Mouse (Mus musculus): ENCODE measurements at regions not wholly inside any gene's neighbourhood (a gene's known extent, or its start where the extent isn't known, plus 50 kb on each side); places are given as distances from the start of the nearest gene placed in this dataset.

- no peak overlapping the region for H3K4me3 ChIP-seq
- H3K27me3 ChIP-seq (ENCODE audit: insufficient read depth, poor library complexity, severe bottlenecking), result peaks cover 44% of the 10 kb centered on the region
- no peaks in the 10 kb centered on the region for H3K9me3 ChIP-seq
- DNase-seq (ENCODE audit: low spot score), result no peak
- no peak overlapping the region for H3K27ac ChIP-seq
- WGBS, result 71% methylated on average over 3 of the region's 3 CpGs
- no peaks in the 10 kb centered on the region for H3K4me1 ChIP-seq
- no peaks in the 10 kb centered on the region for H3K36me3 ChIP-seq
Measured at GRCm38 (mm10) chr9:61087035-61087434, 285.1 kb upstream of the Tle3 start.

- H3K27me3 ChIP-seq (ENCODE audit: insufficient read depth, poor library complexity, severe bottlenecking), result peaks cover 31% of the 10 kb centered on the region
- DNase-seq (ENCODE audit: low spot score), result no peak
- H3K4me3 ChIP-seq, result no peak overlapping the region
- H3K27ac ChIP-seq, result no peak overlapping the region
- no peaks in the 10 kb centered on the region for H3K4me1 ChIP-seq
- 77% methylated on average over 2 of the region's 2 CpGs for WGBS
- H3K36me3 ChIP-seq, result no peaks in the 10 kb centered on the region
- no peaks in the 10 kb centered on the region for H3K9me3 ChIP-seq
Measured at GRCm38 (mm10) chr9:61089066-61089686, 283.0 kb upstream of the Tle3 start.

GRCm38 (mm10) chr9:61091036-61091435 is 281.1 kb upstream of the Tle3 start:
- no peak overlapping the region for H3K27ac ChIP-seq
- WGBS, result 96% methylated on average over 2 of the region's 2 CpGs
- H3K9me3 ChIP-seq, result no peaks in the 10 kb centered on the region
- no peak overlapping the region for H3K4me3 ChIP-seq
- H3K36me3 ChIP-seq, result no peaks in the 10 kb centered on the region
- H3K4me1 ChIP-seq, result no peaks in the 10 kb centered on the region
- H3K27me3 ChIP-seq (ENCODE audit: insufficient read depth, poor library complexity, severe bottlenecking), result peaks cover 17% of the 10 kb centered on the region; the same call in 1 of the 2 replicates
- DNase-seq (ENCODE audit: low spot score), result no peak

GRCm38 (mm10) chr9:61092834-61093479 is 279.2 kb upstream of the Tle3 start:
- H3K4me1 ChIP-seq, result no peaks in the 10 kb centered on the region
- no peak overlapping the region for H3K4me3 ChIP-seq
- DNase-seq (ENCODE audit: low spot score), result no peak
- no peaks in the 10 kb centered on the region for H3K9me3 ChIP-seq
- peaks cover 6% of the 10 kb centered on the region for H3K27me3 ChIP-seq (ENCODE audit: insufficient read depth, poor library complexity, severe bottlenecking)
- no peaks in the 10 kb centered on the region for H3K36me3 ChIP-seq
- H3K27ac ChIP-seq, result no peak overlapping the region
- 85% methylated on average over 13 of the region's 13 CpGs for WGBS

- Histone ChIP-seq H3K27me3 (ENCODE audit: insufficient read depth, poor library complexity, severe bottlenecking) (peaks cover 6% of the 10 kb centered on the region), H3K9me3 (no peaks in the 10 kb centered on the region), H3K4me3 (no peak overlapping the region), H3K36me3 (no peaks in the 10 kb centered on the region), H3K27ac (no peak overlapping the region), H3K4me1 (no peaks in the 10 kb centered on the region)
- no peak for DNase-seq (ENCODE audit: low spot score)
- 82% methylated on average over 2 of the region's 2 CpGs for WGBS
Measured at GRCm38 (mm10) chr9:61095069-61095775, 276.9 kb upstream of the Tle3 start.

GRCm38 (mm10) chr9:61101741-61102450 is 270.3 kb upstream of the Tle3 start:
- Histone ChIP-seq H3K4me1 (no peaks in the 10 kb centered on the region), H3K9me3 (no peaks in the 10 kb centered on the region), H3K4me3 (no peak overlapping the region), H3K27ac (no peak overlapping the region), H3K36me3 (no peaks in the 10 kb centered on the region), H3K27me3 (ENCODE audit: insufficient read depth, poor library complexity, severe bottlenecking) (peaks cover 32% of the 10 kb centered on the region)
- WGBS, result 68% methylated on average over 7 of the region's 7 CpGs
- DNase-seq (ENCODE audit: low spot score), result no peak

GRCm38 (mm10) chr9:61102451-61103358 is 269.5 kb upstream of the Tle3 start:
- peaks cover 32% of the 10 kb centered on the region for H3K27me3 ChIP-seq (ENCODE audit: insufficient read depth, poor library complexity, severe bottlenecking)
- no peak overlapping the region for H3K4me3 ChIP-seq
- H3K4me1 ChIP-seq, result no peaks in the 10 kb centered on the region
- no peaks in the 10 kb centered on the region for H3K9me3 ChIP-seq
- 73% methylated on average over 24 of the region's 24 CpGs for WGBS
- DNase-seq (ENCODE audit: low spot score), result no peak
- H3K27ac ChIP-seq, result no peak overlapping the region
- no peaks in the 10 kb centered on the region for H3K36me3 ChIP-seq

GRCm38 (mm10) chr9:61105550-61106280 is 266.5 kb upstream of the Tle3 start:
- peaks cover 51% of the 10 kb centered on the region for H3K27me3 ChIP-seq (ENCODE audit: insufficient read depth, poor library complexity, severe bottlenecking)
- no peaks in the 10 kb centered on the region for H3K36me3 ChIP-seq
- no peak overlapping the region for H3K4me3 ChIP-seq
- WGBS, result 78% methylated on average over 15 of the region's 15 CpGs
- H3K9me3 ChIP-seq, result no peaks in the 10 kb centered on the region
- DNase-seq (ENCODE audit: low spot score), result no peak
- no peak overlapping the region for H3K27ac ChIP-seq
- H3K4me1 ChIP-seq, result no peaks in the 10 kb centered on the region

GRCm38 (mm10) chr9:61109519-61110285 is 262.5 kb upstream of the Tle3 start:
- no peaks in the 10 kb centered on the region for H3K36me3 ChIP-seq
- WGBS, result 81% methylated on average over 5 of the region's 5 CpGs
- H3K9me3 ChIP-seq, result no peaks in the 10 kb centered on the region
- DNase-seq (ENCODE audit: low spot score), result no peak
- H3K4me1 ChIP-seq, result peaks cover 3% of the 10 kb centered on the region; the same call in 1 of the 2 replicates
- H3K27ac ChIP-seq, result no peak overlapping the region
- H3K27me3 ChIP-seq (ENCODE audit: insufficient read depth, poor library complexity, severe bottlenecking), result peaks cover 54% of the 10 kb centered on the region
- no peak overlapping the region for H3K4me3 ChIP-seq

- H3K36me3 ChIP-seq, result no peaks in the 10 kb centered on the region
- DNase-seq (ENCODE audit: low spot score), result no peak
- H3K4me3 ChIP-seq, result no peak overlapping the region
Measured at GRCm38 (mm10) chr9:61111206-61111605, 261.0 kb upstream of the Tle3 start.

GRCm38 (mm10) chr9:61111733-61112415 is 260.3 kb upstream of the Tle3 start:
- no peak overlapping the region for H3K27ac ChIP-seq
- H3K4me3 ChIP-seq, result no peak overlapping the region
- no peaks in the 10 kb centered on the region for H3K9me3 ChIP-seq
- H3K27me3 ChIP-seq (ENCODE audit: insufficient read depth, poor library complexity, severe bottlenecking), result peaks cover 63% of the 10 kb centered on the region
- DNase-seq (ENCODE audit: low spot score), result no peak
- H3K4me1 ChIP-seq, result peaks cover 3% of the 10 kb centered on the region; the same call in 1 of the 2 replicates
- WGBS, result 64% methylated on average over 19 of the region's 19 CpGs
- H3K36me3 ChIP-seq, result no peaks in the 10 kb centered on the region

More at GRCm38 (mm10) chr9:61111206-61111605, 261.0 kb upstream of the Tle3 start:
- Histone ChIP-seq H3K27ac (no peak overlapping the region), H3K9me3 (no peaks in the 10 kb centered on the region), H3K4me1 (peaks cover 3% of the 10 kb centered on the region; the same call in 1 of the 2 replicates), H3K27me3 (ENCODE audit: insufficient read depth, poor library complexity, severe bottlenecking) (peaks cover 60% of the 10 kb centered on the region)
- 66% methylated on average over 7 of the region's 7 CpGs for WGBS
